Mouse (Mus musculus): ENCODE measurements around the gene Gngt2.

The Gngt2 gene

GRCm38 (mm10) chr11:95826317-95827167 is 10.5 kb upstream of the Gngt2 start:
- no peak for DNase-seq

GRCm38 (mm10) chr11:95827168-95827447 is 9.9 kb upstream of the Gngt2 start:
- DNase-seq, result no peak

GRCm38 (mm10) chr11:95827464-95828085 is 9.4 kb upstream of the Gngt2 start:
- DNase-seq, result peak; percentile 83

- peak; percentile 61 for DNase-seq
Observed at GRCm38 (mm10) chr11:95828181-95828964, 8.6 kb upstream of the Gngt2 start.

GRCm38 (mm10) chr11:95829526-95830050 is 7.4 kb upstream of the Gngt2 start:
- peak; percentile 46 for DNase-seq

GRCm38 (mm10) chr11:95830411-95831275 is 6.4 kb upstream of the Gngt2 start:
- DNase-seq, result peak; percentile 75

GRCm38 (mm10) chr11:95831276-95831619 is 5.8 kb upstream of the Gngt2 start:
- DNase-seq, result no peak

GRCm38 (mm10) chr11:95831641-95832040 is 5.4 kb upstream of the Gngt2 start:
- DNase-seq, result peak; percentile 63

- peak; percentile 47 for DNase-seq
Observed at GRCm38 (mm10) chr11:95832129-95833005, 4.6 kb upstream of the Gngt2 start.

- DNase-seq, result peak; percentile 74
Observed at GRCm38 (mm10) chr11:95833006-95833570, 3.9 kb upstream of the Gngt2 start.

- peak; percentile 76 for DNase-seq
Observed at GRCm38 (mm10) chr11:95833631-95834142, 3.3 kb upstream of the Gngt2 start.

- DNase-seq, result peak; percentile 91
Observed at GRCm38 (mm10) chr11:95834143-95834667, 2.8 kb upstream of the Gngt2 start.

- peak; percentile 67 for DNase-seq
Observed at GRCm38 (mm10) chr11:95834742-95835710, 2.0 kb upstream of the Gngt2 start.

GRCm38 (mm10) chr11:95835832-95836231 is 1.2 kb upstream of the Gngt2 start:
- DNase-seq, result no peak

GRCm38 (mm10) chr11:95836433-95836832 is 583 bp upstream of the Gngt2 start:
- DNase-seq, result no peak

GRCm38 (mm10) chr11:95838598-95838997 is 1.6 kb downstream of the Gngt2 start:
- peak; percentile 27 for DNase-seq

- DNase-seq, result peak; percentile 45
Observed at GRCm38 (mm10) chr11:95838999-95839868, 2.2 kb downstream of the Gngt2 start.

Measured in thymus, postnatal 4 days (tissue).